Mouse (Mus musculus) gastrocnemius, postnatal 25 days (tissue): ENCODE data around the gene Tvp23b. TPM values are rescaled to one million over a fixed set of nuclear protein-coding genes. Genes with fewer than 3 reads are reported as not detected.

Source experiments
- DNase-seq: peaks from one replicate; pipeline ENCODE4 v3.0.0; 2022
- long read RNA-seq, 2 experiments: library from polyadenylated mRNA; stranded (forward); transcript quantifications; one replicate each; pipeline ENCODE4 v2.0.0; 2021
- total RNA-seq, 2 experiments: library from RNA; stranded (reverse); gene quantifications; 1 replicate in 1 of 2; 2 replicates in 1 of 2; pipeline ENCODE4 v1.2.3; 2021

Tvp23b gene
- total RNA-seq: 1 to 10 TPM; 6.7 to 8.0 TPM
- long read RNA-seq, experiment 1, transcript Tvp23b-201 (7 exons, 1,784 nt): major isoform, 18 of 22 reads
- long read RNA-seq, experiment 1, partial matches to known transcripts: 1 of 22 reads
- long read RNA-seq, experiment 1, other reads (novel, unspliced or antisense): 3 of 22 reads
- long read RNA-seq, experiment 2, transcript Tvp23b-201 (7 exons, 1,784 nt): major isoform, 15 of 17 reads
- long read RNA-seq, experiment 2, partial matches to known transcripts: 0 of 17 reads
- long read RNA-seq, experiment 2, other reads (novel, unspliced or antisense): 2 of 17 reads

DNA sequence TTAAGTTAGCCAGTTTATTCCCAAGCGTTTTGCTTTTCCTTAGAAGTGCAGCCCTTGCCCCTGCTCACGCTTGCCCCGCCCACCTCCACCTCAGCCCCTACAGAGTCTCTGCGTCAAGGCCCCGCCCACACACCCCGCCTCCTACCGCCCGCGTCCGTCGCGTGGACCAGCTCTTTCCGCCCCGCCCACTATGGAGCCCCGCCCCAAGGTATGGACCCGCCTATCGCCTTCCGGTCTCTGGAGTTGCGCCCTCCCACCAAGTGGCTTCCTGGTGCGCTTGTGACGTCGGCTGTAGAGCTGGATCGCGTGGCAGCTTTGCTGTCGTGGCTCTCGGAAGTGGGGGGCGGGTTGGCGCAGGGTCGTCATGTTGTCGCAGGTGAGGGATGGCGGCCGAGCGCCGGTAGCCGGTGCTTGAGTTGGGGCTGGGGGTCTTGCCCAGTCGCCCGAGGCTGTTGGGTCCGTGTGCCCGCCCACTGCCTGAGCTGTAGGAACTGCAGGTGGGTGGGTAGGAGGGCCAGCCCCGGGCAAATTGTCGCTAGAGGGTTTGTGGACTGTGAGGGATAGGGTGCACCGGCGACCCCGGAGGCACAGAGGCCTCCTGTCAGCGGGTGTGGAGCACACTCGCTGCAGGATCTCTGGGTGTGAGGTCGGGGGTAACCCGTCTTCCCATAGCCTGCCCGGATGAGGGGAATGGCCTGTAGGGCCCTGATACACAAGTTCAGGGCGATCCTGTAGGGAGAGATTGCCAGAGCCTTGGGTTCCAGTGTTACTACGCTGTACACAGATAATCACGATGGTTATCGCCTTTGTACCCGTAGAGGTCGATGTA is at the start of gene Tvp23b:
Gene Tvp23b (plus strand): TSS at position 236 of the 829 bp plus-strand sequence.
- peak; percentile 98 for DNase-seq

DNA sequence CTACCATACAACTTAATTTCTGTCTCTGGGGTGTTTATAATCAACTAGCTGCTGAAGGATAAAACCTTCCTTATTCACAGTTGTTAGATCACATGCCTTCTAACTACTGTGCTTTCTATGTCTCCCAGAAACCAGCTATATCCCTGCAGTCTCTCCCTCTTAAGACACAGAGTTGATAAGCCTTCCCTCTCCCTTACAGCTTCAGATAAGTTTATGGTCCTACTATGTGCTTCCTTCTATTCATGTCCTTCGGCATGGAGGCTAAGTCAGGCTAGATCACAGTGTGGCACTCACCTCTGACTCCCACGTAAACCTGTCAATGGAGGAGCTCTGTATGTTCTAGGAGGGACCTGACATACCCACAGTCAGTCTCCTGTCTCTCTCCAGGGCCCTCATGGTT is 48.9 kb upstream of the Tvp23b start:
- no peak for DNase-seq

DNA sequence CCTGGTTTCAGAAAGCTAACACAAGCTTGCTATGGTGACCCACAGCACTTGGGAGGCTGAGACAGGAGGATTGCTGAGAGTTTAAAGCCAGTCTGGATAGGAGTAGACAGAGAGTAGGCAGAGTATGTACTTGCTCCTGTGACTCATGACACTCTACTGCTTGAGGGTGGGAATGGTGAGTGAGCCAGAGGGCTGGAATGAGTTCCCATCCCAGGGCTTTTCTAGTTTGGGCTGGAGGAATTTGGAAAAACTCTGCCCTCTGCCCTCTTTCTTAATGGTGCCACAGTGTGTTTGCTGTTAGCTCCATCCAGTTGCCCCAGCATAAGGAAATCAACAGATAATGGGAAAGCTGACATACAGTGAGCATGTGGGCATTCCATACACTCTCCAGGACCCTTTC is 47.3 kb upstream of the Tvp23b start:
- no peak for DNase-seq

DNA sequence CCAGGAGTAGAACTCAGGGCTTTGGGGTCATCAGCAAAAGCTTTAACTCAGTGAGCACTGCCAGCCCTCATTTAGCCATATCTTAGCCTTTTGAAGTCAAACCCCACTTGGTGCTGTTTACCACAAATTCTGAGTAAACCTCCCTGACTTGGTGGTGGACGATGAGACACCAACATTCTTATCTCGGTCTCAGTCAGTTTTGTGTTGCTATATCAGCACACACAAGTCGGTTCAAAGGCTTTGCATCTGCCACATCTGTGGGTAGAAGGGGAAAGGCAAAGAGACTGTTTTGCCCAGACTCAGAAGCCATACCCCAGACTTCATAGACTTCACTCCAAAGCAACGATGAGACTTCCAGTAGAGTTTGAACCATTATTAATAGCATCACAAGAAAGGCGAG is 34.7 kb upstream of the Tvp23b start:
- DNase-seq: no peak

DNA sequence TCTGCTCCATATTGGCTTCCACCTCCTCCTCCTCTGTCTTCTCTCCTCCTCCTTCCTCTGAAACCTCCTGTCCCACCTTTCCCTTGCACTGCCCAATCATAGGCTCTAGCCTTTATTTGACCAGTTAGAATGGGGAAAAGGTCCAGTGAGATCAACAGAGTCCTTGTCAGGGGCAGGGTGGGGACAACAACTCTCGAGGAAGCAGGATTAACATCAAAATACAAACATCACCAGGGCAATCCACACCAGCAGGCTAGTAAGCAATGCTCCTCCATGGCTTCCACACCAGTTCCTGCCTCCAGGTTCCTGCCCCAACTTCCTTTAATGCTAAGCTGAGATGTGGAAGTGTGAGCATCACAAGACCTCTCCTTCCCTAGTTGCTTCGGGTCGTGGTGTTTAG is 33.5 kb upstream of the Tvp23b start:
- DNase-seq: no peak

DNA sequence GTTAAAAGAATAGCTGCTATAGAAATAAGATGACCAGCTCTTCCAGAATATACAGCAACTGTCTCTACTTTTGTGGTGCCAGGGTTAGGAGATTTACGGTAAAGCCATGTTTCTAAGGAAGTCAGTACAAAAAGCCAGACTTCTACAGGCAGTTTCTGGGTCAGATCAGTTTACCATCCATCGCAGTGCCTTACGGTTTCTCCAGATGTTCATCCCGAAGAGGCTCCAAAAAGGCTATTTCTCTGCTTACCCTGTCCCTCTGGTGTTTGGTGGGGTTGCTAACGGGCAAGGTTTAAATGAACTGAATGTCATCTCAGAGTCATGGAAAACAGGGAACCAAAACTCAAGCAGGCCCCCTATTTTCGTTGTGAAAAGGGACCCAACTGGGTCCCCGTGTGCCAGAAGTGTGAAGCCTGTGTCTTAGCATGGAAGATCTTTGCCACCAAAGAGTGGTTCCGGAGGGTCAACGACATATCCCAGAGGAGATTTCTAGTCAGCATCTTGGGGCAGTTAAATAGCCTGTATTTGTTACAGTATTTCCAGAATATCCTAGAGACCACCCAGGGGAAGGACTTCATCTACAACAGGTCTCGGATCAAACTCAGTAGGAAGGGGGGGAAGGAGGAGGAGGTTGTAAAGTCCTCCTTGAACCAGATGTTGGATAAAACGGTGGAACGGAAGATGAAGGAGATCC is 32.1 kb upstream of the Tvp23b start, which contains the start of gene Fbxw10:
Gene Fbxw10 (plus strand): TSS at position 109 of the 694 bp plus-strand sequence.
- DNase-seq: no peak

DNA sequence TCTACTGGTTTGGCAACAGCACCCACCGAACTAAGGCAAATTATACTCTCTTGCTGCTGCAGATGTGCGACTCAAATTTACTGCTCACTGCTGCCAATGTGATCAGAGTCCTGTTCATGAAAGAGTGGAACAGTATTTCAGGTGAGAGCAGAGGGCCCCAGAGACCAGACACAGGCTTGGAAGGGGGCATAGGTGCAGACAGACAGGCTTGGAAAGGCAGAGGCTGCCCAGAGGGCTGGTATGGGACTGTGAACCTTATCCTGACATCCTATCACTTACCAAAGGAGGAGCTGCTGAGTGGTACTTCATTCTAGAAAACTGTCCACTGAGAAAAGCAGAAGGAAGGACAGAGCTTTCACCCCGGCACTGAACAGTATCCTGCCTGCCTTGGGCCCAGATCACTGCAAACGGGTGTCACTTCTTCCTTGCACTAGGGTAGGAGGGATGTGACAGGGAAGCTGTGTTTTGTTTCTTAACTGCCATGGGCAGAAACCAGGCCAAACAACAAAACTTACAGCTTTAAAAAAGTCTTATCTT is 31.5 kb upstream of the Tvp23b start:
- DNase-seq: no peak

DNA sequence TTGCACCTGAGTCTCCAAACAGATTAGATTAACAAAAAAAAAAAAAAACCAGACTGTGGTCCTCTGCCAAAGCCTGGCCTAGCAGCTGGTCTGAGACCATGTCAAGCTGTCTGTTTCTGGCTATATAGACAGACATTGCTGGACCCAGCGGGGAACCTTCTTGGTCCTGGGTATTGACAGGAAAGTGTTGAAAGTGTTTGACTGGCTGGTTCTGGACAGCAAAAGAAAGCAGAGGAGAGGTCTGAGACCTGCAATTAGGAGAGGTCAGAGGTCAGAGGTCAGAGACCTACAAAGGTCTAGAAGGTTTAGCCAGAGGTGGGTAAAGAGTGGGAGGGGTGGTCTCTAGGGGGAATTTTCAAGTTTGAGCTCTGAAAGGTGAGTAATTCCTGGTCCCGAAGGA is 31.0 kb upstream of the Tvp23b start:
- DNase-seq: no peak

DNA sequence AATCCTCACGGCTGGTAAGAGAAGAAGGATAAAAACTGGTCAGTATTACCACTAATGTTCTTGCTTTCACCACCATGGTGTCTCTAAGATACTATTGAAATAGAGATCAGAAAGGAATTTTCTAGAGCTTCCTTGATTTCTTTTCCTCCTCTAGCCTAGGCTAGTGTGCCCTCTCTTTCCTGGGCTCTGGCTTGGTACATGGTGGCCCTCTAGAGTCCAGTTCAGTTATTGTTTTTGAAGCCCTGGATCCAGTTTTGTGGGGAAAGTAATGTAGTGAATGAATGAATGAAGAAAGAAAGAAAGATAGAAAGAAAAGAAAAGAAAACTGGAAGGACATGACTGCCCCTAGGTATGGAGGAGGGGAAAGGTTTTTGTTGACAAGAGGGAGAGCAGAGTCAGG is 28.1 kb upstream of the Tvp23b start:
- no peak for DNase-seq

DNA sequence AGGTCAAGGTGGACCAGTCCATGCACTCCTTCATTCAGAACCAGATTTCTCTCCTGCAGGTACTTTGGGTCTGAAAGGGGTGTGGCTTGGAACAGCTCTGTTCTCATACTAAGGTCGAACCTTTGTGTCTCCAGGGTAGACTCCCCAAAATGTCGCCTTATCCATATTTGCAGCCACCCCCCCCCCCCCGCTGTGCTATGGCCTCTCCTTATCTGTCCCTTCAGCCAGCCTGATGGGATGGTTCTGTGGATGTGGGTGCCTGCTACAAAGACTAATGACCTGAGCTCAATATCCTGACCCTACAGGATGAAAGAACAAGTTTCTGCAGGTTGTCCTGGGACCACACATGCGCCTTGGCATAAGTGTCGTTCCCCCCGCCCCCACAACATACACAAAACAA is 25.9 kb upstream of the Tvp23b start:
- DNase-seq: no peak

DNA sequence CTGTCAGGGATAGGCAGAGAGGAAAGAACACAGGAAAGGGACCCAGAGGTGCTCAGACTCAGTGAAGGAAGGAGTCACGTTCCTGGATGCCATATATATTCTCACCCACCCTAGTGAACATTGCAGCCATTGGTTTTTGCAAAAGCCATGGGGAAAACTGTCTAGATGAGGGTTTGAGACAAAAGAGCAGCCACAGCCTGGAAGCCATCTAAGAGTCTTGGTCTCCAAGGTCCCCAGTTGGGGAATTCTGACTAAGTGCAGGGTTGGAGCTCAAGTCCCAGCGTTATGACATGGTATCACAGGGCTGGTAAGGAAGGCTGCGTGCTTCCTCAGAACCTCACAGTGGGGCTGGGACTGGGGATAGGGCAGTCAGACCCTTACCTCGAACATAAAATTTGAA is 13.7 kb upstream of the Tvp23b start:
- DNase-seq: no peak

DNA sequence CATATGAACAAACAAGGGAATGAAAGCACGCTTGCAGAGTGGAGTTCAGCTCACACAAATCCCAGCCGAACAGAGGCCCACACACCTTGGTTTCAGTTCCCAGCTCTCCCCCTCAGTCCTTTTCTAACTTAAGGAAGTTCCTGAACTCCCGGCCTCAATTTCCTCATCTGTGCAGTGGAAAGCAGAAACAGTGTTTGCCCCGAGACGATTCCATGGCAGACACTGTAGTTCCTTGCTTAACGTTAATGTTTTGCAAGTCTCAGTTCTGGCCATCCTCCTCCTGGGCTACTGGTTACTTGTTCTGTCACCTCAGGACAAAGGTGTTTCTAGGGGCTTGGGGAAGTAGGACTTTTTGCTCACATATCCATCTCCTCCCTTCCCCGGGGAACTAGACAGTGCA is 12.6 kb upstream of the Tvp23b start:
- DNase-seq: no peak

DNA sequence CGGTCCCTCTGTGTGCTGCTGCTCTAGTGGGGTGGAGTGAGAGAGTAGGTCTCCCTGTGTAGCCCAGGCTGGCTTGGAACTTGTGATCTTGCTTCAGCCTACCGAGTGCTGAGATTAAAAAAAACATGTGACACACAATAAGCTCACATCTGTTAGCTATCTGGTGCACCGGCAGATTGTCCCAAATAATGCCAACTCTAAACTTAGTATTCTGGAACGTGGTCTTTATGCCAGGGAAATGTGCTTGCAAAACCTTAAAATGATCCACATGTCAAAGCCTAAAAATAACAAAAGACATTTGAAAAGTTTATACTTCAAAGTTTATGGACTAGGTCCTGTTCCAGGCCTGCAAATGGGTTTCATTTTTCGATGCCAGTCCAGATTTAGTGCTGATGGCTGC is 10.1 kb upstream of the Tvp23b start:
- no peak for DNase-seq

DNA sequence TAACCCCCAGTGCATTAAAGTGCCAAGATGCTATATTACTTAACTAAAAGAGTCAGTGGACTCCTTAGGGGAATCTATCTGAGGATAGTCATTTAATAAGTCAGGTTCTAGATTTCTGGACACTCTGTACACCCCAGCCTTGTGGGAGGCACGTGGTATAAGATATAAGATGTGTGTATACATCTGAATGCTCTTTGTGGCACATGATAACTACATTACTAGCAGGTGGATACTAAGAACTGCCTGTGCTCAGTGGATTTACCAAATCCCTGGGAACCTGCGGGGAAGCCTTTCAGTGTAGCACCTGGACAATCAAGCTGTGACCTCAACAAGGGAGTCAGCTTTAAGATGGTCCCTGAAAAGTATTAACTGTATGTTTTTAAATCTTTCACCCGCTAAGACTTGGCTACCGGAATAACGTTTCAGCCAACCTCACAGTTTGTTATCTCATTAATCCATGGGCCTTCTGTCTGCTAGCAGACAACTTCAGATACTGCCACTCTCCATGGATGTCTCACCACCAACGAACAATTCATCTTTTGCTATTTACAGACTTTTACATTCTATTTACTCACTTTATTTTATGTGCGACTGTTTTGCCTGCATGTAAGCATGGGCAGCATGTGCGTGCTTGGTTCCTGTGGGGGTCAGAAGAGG is 9.4 kb upstream of the Tvp23b start:
- DNase-seq: no peak

DNA sequence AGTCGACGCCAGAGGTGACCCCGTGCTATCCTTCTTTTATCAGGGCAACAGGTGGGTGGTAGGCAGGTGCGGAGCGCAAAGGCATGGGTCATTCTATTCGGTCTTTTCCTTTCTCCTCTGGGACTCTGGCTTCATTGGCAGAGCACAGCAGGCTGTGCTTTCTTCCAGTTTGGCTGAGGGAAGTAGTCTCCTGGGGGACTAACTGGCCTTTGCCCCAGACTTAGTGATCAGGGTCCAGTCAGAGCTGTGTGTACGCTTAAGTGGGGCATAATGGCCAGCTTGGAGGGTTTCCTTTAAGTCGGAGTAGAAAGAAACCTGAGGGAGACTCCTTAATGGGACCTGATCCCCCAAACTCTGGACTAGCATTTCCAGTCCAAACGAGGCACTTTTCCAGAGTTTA is 5.8 kb upstream of the Tvp23b start:
- no peak for DNase-seq

DNA sequence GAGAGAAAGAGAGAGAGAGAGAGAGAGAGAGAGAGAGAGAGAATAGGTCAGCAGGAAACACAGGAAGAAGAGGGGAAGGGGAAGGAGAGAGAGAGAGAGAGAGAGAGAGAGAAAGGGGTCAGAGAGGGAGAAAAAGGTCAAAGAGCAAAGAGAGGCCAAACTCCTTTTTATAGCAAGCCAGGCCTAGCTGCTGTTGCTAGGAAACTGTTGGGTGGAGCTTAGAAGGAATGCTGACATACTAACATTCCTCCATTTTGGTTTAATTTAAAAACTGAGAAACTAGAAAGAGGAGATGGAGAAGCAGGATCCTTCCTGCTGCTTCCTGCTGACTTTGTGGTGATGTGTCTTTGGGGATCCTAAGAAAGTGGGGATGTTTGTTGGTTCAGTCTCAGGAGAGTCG is 3.6 kb upstream of the Tvp23b start:
- no peak for DNase-seq

DNA sequence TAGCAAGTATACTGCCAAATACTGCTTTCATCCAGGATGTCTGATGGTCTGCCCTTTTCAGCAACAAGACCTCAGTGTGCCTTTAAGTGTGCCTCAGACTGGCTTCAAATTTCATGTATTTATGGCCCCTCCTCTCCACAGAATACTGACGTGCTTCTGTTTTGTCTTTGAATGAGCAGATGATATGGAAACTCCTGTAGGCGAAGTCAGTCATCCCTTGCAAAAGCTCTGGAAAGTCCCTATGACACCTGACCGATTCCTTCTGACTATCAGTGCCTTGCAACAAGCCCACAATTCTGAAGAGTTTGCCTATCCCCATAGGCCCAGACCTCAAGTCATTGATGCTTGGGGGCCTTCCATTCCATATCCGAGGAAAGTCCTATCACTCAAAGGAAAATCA is 2.8 kb upstream of the Tvp23b start:
- no peak for DNase-seq

DNA sequence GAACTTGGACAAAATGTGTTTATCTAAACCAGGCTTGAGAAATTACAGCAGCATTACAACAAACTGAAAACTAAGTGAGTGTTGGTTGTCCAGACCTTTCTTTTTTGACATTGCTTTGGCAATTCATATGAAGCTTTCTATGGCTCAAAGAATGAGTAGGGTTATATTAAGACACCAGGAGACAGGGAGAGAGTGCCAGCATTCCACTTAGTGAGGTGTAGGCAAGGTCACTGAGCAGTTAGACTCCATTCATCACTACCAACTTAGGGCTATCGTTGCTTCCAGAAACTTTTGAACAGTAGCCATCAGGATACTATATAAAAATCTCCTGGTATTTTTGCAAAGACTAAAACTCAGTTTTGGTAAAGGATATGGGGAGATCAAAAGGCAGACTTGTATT is 1.9 kb upstream of the Tvp23b start:
- DNase-seq: no peak

DNA sequence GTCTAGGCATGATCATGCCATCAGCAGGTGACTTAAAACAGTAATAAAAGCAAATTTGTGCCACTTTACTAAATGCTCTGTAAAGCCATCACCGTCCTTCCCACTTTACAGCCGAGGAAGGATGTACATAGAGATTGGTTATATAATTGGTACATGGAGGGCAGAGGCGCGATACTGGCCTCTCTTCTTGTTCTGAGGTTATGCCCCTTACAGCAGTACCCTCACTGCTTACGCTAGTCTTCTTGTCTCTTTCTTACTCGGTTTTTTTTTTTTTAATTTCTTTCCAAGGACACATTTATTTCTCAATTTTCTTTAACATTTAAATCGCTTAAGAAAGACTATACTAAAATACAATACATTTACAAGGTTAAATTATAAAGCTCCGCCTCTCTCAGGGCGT is 527 bp upstream of the Tvp23b start:
- no peak for DNase-seq

DNA sequence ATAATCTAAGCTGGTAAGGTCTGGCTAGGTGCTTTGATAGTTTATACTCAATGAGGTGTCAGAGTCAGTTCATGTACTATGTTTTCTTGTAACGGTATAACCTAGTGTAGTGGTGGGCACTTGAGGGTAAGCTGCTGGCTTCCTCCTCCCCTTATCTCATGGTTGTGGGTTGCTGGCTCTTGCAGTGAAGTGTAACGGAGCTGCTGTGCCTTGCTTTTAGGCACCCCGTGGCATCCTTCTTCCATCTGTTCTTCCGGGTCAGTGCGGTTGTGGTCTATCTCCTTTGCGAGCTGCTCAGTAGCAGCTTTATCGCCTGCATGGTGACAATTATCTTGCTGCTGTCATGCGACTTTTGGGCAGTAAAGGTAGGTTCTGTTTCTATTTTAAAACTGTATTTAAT is 4.2 kb downstream of the Tvp23b start:
- no peak for DNase-seq

DNA sequence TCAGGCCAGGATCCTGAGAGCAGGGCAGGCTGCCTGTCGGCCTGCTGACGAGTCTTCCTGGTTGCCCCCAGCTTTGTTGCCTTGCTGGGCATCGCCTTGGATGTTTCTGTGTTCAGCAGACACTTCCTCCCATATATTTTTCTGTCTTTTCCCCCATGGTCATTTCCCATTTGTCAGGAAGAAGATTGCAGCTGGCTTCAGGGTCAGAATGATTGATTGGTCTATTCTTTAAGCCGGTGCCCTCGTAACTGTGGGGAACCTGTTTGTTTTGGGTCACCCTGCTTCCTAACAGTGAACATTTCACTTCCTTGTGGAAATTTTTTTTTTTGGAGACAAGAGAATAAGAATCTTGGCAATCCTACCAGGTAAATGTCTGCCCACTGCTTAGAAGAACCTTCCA is 6.1 kb downstream of the Tvp23b start:
- no peak for DNase-seq

DNA sequence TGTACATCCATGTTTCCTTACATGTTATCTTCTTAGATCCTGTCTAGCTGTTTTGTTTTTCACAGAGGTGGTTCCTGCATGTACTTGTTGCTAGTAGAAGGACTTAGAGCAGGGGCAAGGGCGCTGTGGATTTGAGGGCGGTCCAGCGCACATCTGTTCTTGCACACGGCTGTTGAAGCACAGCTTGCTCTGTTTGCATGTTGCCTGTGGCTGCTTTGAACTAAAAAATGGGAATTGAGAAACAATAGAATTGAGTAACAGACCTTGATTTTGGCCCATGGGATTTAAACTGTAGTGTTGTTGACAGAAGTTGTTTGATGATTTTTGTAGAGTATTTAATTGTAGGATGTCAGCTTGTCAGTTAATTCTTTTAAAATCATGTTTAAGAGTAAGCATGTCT is 11.5 kb downstream of the Tvp23b start:
- DNase-seq: no peak
